Mouse (Mus musculus): ENCODE measurements around the gene Patj. TPM values are rescaled to one million over a fixed set of nuclear protein-coding genes. Genes with fewer than 3 reads are reported as not detected.

Patj gene
- total RNA-seq, 2 experiments from 2014 or later = 2.1 to 3.1 TPM

Small RNAs within 50 kb of the gene (microRNA-seq; reads per million reads assigned to microRNA genes)
- gene Gm22625 (0 reads per million in 2 experiments), gene Gm26154 (0 reads per million in 2 experiments)

Other genes starting within 250 kb of the Patj start
- gene Tm2d1, start 12.5 kb upstream of the Patj start, total RNA-seq (2021) = 10 to 100 TPM; 29.9 to 32.1 TPM